Mouse (Mus musculus) splenic B cell, adult 2 months (primary cell): ENCODE results near the gene 4930404N11Rik.
A peak's percentile ranks its signal among the peaks of the same experiment; 100 is the strongest.

ENCODE experiments used
- DNase-seq: peaks from one replicate; pipeline ENCODE4 v3.0.0-alpha.2; 2011; ENCODE audit warnings: low read depth, low spot score
- H3K27me3 ChIP-seq: 2 replicates; pipeline ENCODE4 v1.6.1; 2012; ENCODE audit warnings: mild to moderate bottlenecking, low read length, moderate library complexity, mixed read lengths; ENCODE audit not compliant: control insufficient read depth, poor library complexity, insufficient read depth, severe bottlenecking
- H3K36me3 ChIP-seq: 2 replicates; pipeline ENCODE4 v1.6.1; 2012; ENCODE audit warnings: mild to moderate bottlenecking, low read length, moderate library complexity, mixed read lengths; ENCODE audit not compliant: control insufficient read depth, poor library complexity, insufficient read depth, severe bottlenecking

4930404N11Rik gene

DNA sequence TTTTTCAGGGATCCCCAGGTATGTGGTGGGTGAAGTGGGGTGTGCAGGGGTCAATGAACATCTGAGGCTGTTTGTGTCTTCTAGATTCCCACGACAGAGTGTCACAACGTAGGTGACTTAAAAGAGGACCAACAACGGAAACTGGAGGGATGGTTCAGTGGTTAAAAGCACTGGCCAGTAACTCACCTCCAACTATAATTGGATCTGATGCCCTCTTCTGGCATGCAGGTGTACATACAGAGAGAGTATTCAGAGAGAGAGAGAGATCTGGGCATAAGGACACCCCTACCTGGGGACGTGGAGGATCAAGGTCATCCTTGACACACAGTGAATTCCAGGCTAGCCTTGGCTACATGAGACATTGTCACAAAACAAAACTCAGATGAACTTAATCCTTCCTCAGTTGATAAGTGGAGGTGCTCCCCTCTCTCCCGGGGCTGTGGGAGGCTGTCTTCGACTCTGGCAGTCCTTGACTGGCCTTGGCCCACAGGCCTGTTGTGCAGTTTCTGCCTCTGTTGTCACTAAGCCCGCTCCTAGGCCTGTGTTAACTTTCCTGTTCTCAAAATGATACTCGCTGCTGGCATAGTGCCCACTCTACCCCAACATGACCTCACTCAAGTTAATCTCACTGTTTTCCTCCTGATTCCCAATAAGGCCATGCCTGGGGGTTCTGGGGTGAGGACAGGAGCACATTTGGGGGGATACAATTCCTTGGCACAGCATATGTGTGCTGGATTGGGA is 21.0 kb downstream of the 4930404N11Rik start:
- peak; percentile 79 for DNase-seq
- H3K27me3 ChIP-seq, result no peaks in the 10 kb centered on the region
- H3K36me3 ChIP-seq, result no peaks in the 10 kb centered on the region; the same call in 1 of the 2 replicates

DNA sequence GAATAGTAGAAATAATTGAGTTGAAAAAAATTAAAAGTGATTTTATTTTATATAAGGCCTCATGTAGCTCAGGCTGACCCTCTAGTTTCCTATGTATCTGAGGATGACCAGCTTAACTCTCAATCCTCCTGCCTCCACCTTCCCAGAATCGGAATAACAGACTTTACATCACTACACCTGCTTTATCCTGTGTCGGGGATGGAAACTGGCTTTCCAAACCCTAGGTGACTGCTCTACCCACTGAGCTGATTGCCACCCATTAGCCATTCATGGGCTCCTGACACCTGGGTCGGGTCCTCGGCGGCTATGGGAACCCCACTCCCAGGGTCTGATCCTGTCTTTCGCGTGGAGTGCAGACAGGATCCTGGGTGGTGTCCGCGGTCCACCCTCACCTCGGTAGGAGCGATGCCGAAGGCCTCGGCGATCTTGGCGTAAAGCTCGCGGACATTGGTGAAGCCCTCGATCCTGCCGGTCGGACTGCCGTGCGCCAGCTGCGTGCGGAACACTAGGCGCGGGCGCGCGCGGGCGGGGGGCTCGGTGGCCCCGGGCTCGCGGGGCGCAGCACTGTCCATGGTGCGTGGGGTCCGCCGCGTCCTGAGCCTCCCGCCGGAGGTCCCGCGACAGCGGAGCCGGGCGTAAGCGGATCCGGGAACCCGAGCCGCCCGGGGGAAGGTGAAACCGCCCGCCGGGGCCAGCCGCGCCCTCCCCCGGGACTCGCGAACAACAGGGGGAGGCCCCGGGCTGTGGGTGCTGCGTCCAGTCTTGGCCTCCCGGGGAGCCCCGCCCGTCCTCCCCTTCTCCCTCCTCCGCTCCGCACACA is 22.7 kb downstream of the 4930404N11Rik start, which contains the start of gene Gipc3:
Gipc3 (minus strand) TSS at position 581 of the 820 bp plus-strand sequence.
- Histone ChIP-seq H3K27me3 (no peaks in the 10 kb centered on the region), H3K36me3 (no peaks in the 10 kb centered on the region; the same call in 1 of the 2 replicates)
- peak; percentile 50 for DNase-seq

DNA sequence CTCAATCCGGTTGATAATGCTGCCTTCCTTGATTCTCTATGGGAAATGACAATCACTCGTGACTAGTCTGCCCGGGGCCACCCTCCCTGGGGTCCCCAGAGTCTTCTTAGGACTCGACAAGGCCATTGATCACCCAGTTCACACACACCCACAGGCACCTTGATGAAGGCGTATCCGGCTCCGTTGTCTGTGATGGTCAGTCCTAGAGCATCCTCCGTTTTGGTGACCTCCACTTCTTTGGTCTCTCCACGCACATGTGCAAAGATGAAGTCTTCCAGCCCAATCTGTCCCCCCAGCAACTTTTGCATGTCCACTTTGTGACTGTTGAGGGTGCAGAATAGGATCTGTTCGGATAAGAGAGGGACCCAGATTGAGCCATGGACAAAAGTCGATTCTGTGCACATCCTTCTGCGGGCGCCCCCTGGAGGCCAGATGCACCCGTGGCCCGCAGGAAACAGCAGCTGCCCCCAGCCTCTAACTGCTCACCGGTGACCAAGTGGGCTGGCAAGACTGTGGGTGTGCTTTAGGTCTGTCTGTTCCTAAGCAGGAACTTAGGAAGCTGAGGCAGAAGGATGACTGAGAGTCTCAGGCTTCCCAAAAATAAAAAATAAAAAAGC is 24.2 kb downstream of the 4930404N11Rik start:
- DNase-seq, result peak; percentile 78
- Histone ChIP-seq H3K36me3 (no peaks in the 10 kb centered on the region), H3K27me3 (no peaks in the 10 kb centered on the region)

DNA sequence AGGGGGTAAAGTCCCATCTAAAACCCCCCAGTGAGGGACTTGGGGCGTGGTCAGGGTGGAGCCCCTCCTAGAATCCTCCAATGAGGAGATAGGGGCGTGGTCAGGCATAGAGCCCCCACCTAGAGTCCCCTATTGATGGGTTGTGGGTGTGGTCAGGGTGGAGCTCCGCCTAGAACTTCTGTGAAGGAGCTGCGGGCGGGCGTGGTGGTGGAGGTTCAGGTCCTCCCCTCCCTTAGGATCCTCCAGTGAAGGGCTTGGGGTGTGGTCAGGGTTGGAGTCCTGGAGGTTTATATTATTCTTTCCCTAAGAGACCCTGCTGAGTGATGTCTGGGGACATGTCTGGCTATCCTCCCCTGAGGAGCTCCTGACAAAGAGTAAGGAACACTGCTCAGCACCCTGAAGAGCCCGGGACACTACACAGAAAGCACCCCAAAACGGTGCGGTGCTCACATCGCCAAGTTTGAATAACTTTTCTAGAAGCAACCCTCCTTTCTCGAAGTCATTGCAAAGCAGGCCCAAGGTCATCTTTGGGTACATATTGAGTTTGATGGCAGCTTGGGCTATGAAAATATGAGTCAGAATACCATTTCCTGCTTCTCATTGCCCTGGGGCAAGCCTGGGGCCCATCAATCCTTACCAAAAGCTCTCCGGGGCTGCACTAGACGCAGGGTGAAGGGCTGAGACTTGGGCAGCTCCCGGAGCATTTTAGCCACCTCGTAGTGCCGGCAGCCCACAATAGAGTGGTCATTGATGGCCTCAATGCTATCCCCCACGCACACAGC is 24.9 kb downstream of the 4930404N11Rik start:
- Histone ChIP-seq H3K36me3 (no peaks in the 10 kb centered on the region), H3K27me3 (no peaks in the 10 kb centered on the region)
- no peak for DNase-seq

- H3K36me3 ChIP-seq, result no peaks in the 10 kb centered on the region
- H3K27me3 ChIP-seq, result no peaks in the 10 kb centered on the region
- DNase-seq, result no peak
Observed at GRCm38 (mm10) chr10:81336558-81336957, 29.1 kb downstream of the 4930404N11Rik start.

DNA sequence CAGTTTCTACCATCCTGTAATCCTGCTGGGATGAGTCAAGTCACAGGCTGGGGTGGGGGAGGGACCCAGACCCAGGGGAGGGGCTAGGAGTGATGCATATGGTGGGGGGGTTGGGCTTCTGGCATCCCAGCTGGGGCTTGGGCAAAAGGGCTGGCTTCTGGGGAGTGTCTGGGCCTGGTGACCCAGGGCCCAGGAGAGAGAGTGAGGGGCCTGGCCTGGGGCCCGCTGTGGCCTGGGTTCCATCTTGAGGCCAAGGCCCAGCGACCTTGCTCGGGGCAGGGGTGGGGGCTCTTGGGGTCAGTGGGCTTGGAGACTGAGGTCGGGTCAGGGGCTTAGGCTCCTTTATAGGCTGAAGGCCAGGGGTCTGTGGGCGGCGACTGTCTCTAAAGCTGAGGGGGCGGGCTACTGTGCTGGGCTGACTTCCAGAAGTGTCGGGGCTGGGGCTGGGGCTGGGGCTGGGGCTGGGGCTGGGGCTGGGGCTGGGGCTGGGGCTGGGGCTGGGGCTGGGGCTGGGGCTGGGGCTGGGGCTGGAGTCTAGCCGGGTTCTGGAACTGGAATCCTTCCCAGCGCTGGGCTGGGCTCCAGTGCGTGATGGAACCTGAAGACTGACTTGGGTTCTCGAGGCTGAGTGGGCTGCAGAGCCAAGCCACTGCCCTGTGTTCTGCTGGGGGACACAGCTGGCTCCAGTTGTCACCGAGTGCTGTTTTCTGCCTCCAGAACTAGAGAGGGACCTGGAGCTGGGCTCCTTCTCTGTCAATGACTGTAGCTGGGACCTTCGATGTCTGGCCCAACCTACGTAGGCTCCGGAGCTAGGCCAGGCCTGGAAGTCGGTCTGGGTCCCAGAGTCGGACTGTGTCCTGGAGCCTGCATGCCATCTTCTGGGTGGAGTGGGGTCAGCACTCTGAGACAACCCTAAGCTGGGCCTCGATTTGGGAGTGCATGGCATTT is 29.9 kb downstream of the 4930404N11Rik start:
- no peak for DNase-seq

GRCm38 (mm10) chr10:81334324-81334723 is 31.3 kb downstream of the 4930404N11Rik start:
- H3K36me3 ChIP-seq, result no peaks in the 10 kb centered on the region
- DNase-seq, result no peak

More for the DNA sequence above, 29.9 kb downstream of the 4930404N11Rik start:
- H3K36me3 ChIP-seq, result no peaks in the 10 kb centered on the region
- no peaks in the 10 kb centered on the region for H3K27me3 ChIP-seq

DNA sequence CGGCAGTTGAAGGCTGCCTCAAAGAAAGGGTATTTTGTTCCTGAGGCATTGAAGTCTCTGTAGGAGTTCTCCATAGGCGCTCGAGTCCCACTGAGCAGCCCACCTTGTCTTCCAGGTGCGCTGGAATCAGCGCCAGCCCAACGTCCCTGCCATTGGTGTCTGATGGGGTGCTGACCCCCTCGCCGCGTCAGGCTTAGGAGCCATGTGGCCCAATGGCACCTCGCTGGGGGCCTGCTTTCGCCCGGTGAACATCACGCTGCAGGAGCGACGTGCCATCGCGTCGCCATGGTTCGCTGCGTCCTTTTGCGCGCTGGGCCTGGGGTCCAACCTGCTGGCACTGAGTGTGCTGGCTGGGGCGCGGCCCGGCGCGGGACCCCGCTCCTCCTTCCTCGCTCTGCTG is 33.3 kb downstream of the 4930404N11Rik start:
- no peak for DNase-seq
- H3K36me3 ChIP-seq, result no peaks in the 10 kb centered on the region
- no peaks in the 10 kb centered on the region for H3K27me3 ChIP-seq

More at GRCm38 (mm10) chr10:81334324-81334723, 31.3 kb downstream of the 4930404N11Rik start:
- no peaks in the 10 kb centered on the region for H3K27me3 ChIP-seq

DNA sequence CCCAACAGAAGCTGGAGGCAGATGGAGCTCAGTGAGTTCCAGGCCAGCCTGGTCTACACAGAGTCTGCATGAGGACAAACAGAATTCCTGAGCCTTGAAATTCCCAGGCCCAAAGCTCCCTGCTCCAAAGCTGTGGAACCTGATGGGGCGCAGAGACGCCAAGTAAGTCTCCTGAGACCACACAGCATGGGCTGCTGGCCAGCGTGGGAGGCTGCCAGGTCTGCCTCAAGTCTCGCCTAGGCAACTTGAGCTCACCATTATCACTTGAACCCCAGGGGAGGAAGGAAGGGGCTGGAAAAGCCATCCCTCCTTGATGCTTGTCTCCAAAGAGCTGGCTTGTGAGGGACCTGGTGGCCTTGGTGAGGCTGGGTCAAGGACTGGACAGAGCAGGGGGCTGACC is 35.6 kb downstream of the 4930404N11Rik start:
- Histone ChIP-seq H3K36me3 (peaks cover 2% of the 10 kb centered on the region), H3K27me3 (no peaks in the 10 kb centered on the region)
- no peak for DNase-seq

DNA sequence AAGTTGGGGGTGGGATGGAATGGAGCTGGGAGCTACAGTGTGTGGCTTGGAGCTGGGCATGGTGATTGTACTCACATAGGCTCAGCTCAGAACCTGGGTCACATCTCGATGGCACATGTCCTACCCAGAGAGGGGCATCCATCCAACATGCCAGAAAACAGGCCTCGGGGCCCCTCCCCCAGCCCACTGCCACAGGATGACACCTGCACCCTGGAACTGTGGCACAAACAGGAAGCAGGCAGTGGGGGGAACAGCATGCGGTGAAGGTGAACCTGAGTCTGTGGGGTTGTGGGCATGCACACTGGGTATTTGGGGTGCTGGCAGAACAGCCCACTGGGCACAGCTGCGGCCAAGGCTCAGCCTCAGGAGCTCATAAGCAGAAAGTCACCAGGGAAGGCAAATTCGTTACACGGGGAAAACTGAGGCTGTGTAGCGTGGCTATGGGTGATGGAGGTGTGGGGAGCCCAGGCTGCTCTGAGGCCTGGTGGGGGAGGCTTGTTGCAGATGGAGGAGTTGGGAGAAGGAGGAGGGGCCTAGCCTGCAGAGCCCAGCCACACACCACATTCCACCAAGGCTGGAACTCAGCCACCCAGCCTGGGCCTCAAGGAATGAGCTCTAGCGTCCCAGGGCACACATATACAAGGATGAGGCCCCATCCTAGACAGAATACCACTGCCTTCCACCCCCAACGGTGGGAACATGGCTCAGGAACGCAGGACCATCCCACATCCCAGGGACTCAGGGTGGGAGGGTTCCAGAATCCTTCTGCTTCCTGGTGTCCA is 36.2 kb downstream of the 4930404N11Rik start:
- Histone ChIP-seq H3K36me3 (peaks cover 8% of the 10 kb centered on the region), H3K27me3 (no peaks in the 10 kb centered on the region)
- DNase-seq, result peak; percentile 60

- Histone ChIP-seq H3K27me3 (no peaks in the 10 kb centered on the region), H3K36me3 (peaks cover 15% of the 10 kb centered on the region)
- peak; percentile 37 for DNase-seq
Observed at GRCm38 (mm10) chr10:81328386-81328785, 37.2 kb downstream of the 4930404N11Rik start, which contains the start of gene Tbxa2r. Tbxa2r (plus strand) TSS chr10:81328731.

DNA sequence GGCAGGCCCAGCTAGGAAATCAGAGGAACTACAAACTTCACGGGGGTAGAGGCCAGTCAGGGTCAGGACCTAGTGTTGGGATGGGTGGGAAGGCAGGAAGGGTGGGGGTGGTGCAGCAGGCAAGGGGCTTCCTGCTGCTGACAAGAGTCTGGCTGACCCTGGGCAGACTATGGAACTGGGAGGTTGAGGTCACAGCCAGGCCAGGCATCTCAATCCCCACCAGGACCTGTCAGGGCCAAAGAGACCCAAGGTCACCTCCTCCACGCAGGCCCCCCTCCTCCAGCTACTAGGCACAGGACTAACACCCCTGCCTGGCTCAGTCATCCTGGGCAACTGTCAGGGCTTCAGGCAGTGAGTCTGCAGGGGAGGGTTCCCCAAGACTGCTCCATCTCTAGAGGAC is 37.7 kb downstream of the 4930404N11Rik start:
- no peaks in the 10 kb centered on the region for H3K27me3 ChIP-seq
- no peak for DNase-seq
- peaks cover 15% of the 10 kb centered on the region for H3K36me3 ChIP-seq

DNA sequence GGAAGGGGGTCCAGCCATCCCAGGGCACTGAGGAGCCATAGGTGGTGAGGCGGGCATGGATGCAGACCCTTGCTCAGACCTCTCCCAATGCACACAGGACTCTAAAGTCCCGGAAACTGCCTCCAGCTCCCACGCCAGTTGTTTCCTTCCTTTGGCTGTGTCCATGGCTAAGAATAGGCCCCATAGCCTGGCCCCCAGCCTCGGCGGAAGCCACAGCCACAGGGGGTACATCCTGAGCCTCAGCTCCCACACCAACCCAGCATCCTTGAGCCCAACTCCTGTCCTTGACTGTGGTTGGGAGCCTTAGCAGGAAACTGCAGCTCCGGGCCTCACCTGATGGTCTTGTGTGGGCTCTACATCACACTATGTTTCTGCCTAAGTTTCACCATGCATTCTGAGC is 38.8 kb downstream of the 4930404N11Rik start:
- H3K27me3 ChIP-seq, result no peaks in the 10 kb centered on the region
- DNase-seq, result no peak
- H3K36me3 ChIP-seq, result peaks cover 18% of the 10 kb centered on the region
